Mouse (Mus musculus) MEL (cell line): ENCODE results near the gene Cd83. TPM values are rescaled to one million over a fixed set of nuclear protein-coding genes. Genes with fewer than 3 reads are reported as not detected.

Experiments used
- DNase-seq: peaks from one replicate; pipeline ENCODE4 v3.0.0; 2011; ENCODE audit warnings: low read depth, low spot score
- H3K27ac ChIP-seq: 2 replicates; pipeline ENCODE4 v1.5.1; 2012; ENCODE audit warnings: low read depth, mild to moderate bottlenecking, control low read depth, low read length, moderate library complexity; ENCODE audit not compliant: control insufficient read depth
- H3K27me3 ChIP-seq, 2 experiments: fragments of 150-350 bp in 1 of 2; sonication (generic) in 1 of 2; 2 replicates each; pipeline ENCODE4 v1.6.1; 2012; ENCODE audit warnings: low read length in 2 of 2, mild to moderate bottlenecking in 2 of 2, improper control_type of control experiment in 1 of 2, moderate library complexity in 1 of 2; ENCODE audit not compliant: insufficient read depth in 2 of 2, control insufficient read depth in 1 of 2
- H3K36me3 ChIP-seq, 2 experiments: 2 replicates each; pipeline ENCODE4 v1.6.1; 2012 to 2014; ENCODE audit warnings: low read length in 2 of 2, improper control_type of control experiment in 1 of 2, inconsistent platforms in 1 of 2, mild to moderate bottlenecking in 1 of 2; ENCODE audit not compliant: insufficient read depth in 2 of 2, control insufficient read depth in 1 of 2
- H3K4me1 ChIP-seq, 2 experiments: fragments of 150-350 bp in 1 of 2; sonication (generic) in 1 of 2; 2 replicates each; pipeline ENCODE4 v1.6.1; 2012; ENCODE audit warnings: low read length in 2 of 2, improper control_type of control experiment in 1 of 2, mild to moderate bottlenecking in 1 of 2; ENCODE audit not compliant: insufficient read depth in 2 of 2, control insufficient read depth in 1 of 2
- H3K4me3 ChIP-seq, 2 experiments: fragments of 150-350 bp in 1 of 2; sonication (generic) in 1 of 2; 2 replicates each; pipeline ENCODE4 v1.5.1; 2012; ENCODE audit warnings: low read depth in 2 of 2, low read length in 2 of 2, mild to moderate bottlenecking in 2 of 2, moderate library complexity in 2 of 2, control low read depth in 1 of 2, improper control_type of control experiment in 1 of 2; ENCODE audit not compliant: control insufficient read depth in 1 of 2, insufficient read depth in 1 of 2
- H3K79me2 ChIP-seq: 2 replicates; pipeline ENCODE4 v1.6.1; 2012; ENCODE audit warnings: mild to moderate bottlenecking, low read length, moderate library complexity; ENCODE audit not compliant: control insufficient read depth, poor library complexity, insufficient read depth
- H3K9ac ChIP-seq: 2 replicates; pipeline ENCODE4 v1.6.1; 2012; ENCODE audit warnings: low read depth, mild to moderate bottlenecking, control low read depth, low read length, moderate library complexity; ENCODE audit not compliant: control insufficient read depth, poor library complexity, severe bottlenecking
- H3K9me3 ChIP-seq: fragments of 150-350 bp; sonication (generic); replicated peaks from 2 replicates; pipeline ENCODE4 v1.6.1; 2012; ENCODE audit warnings: mild to moderate bottlenecking, low read length, improper control_type of control experiment, moderate library complexity; ENCODE audit not compliant: insufficient read depth
- BHLHE40 ChIP-seq: IDR thresholded peaks from 2 replicates; pipeline ENCODE4 v1.6.1; 2012; ENCODE audit warnings: low read depth, mild to moderate bottlenecking, inconsistent platforms, low read length, improper control_type of control experiment, borderline replicate concordance
- CTCF ChIP-seq, 3 experiments: IDR thresholded peaks in 2 of 3; conservative IDR thresholded peaks in 1 of 3; 2 replicates each; pipeline ENCODE4 v1.5.1; 2011 to 2012; ENCODE audit warnings: low read length in 3 of 3, low read depth in 2 of 3, mild to moderate bottlenecking in 2 of 3, improper control_type of control experiment in 1 of 3, inconsistent platforms in 1 of 3, mixed read lengths in 1 of 3, moderate library complexity in 1 of 3; ENCODE audit not compliant: control insufficient read depth in 1 of 3, insufficient read depth in 1 of 3, poor library complexity in 1 of 3, severe bottlenecking in 1 of 3
- EP300 ChIP-seq, 2 experiments: IDR thresholded peaks; 2 replicates each; pipeline ENCODE4 v1.6.1; 2011; ENCODE audit warnings: improper control_type of control experiment in 2 of 2, low read length in 2 of 2, low read depth in 1 of 2, mild to moderate bottlenecking in 1 of 2
- HCFC1 ChIP-seq: IDR thresholded peaks from 2 replicates; pipeline ENCODE4 v1.6.1; 2012; ENCODE audit warnings: low read depth, mild to moderate bottlenecking, inconsistent platforms, low read length, improper control_type of control experiment, moderate library complexity
- JUND ChIP-seq: IDR thresholded peaks from 2 replicates; pipeline ENCODE4 v1.6.1; 2011; ENCODE audit warnings: low read depth, mild to moderate bottlenecking, improper control_type of control experiment, low read length
- KAT2A ChIP-seq: conservative IDR thresholded peaks from 2 replicates; pipeline ENCODE4 v1.6.1; 2012; ENCODE audit warnings: low read depth, low read length, improper control_type of control experiment, inconsistent platforms
- MAX ChIP-seq: IDR thresholded peaks from 2 replicates; pipeline ENCODE4 v1.6.1; 2011; ENCODE audit warnings: low read length, improper control_type of control experiment
- MYB ChIP-seq: IDR thresholded peaks from 2 replicates; pipeline ENCODE4 v1.6.1; 2011; ENCODE audit warnings: mild to moderate bottlenecking, low read depth, low read length, improper control_type of control experiment
- MYC ChIP-seq: IDR thresholded peaks from 2 replicates; pipeline ENCODE4 v1.6.1; 2011; ENCODE audit warnings: low read depth, mild to moderate bottlenecking, low read length, improper control_type of control experiment, moderate library complexity
- NELFE ChIP-seq: IDR thresholded peaks from 2 replicates; pipeline ENCODE4 v1.6.1; 2011; ENCODE audit warnings: low read depth, low read length, improper control_type of control experiment
- POLR2A ChIP-seq, 2 experiments: IDR thresholded peaks; 2 replicates each; pipeline ENCODE4 v1.6.1; 2011 to 2012; ENCODE audit warnings: low read length in 2 of 2, mild to moderate bottlenecking in 2 of 2, control low read depth in 1 of 2, improper control_type of control experiment in 1 of 2, low read depth in 1 of 2, moderate library complexity in 1 of 2; ENCODE audit not compliant: control insufficient read depth in 1 of 2, insufficient read depth in 1 of 2, poor library complexity in 1 of 2
- POLR2AphosphoS5 ChIP-seq: IDR thresholded peaks from 2 replicates; pipeline ENCODE4 v1.6.1; 2012; ENCODE audit warnings: low read depth, borderline replicate concordance, mild to moderate bottlenecking, inconsistent platforms, low read length, moderate library complexity, mixed read lengths
- RAD21 ChIP-seq: IDR thresholded peaks from 2 replicates; pipeline ENCODE4 v1.6.1; 2011; ENCODE audit warnings: mild to moderate bottlenecking, low read depth, low read length, improper control_type of control experiment
- RCOR1 ChIP-seq: IDR thresholded peaks from 2 replicates; pipeline ENCODE4 v1.6.1; 2012; ENCODE audit warnings: low read depth, mild to moderate bottlenecking, inconsistent platforms, low read length, improper control_type of control experiment
- SMC3 ChIP-seq: IDR thresholded peaks from 2 replicates; pipeline ENCODE4 v1.6.1; 2011; ENCODE audit warnings: low read depth, low read length, improper control_type of control experiment
- TBP ChIP-seq: IDR thresholded peaks from 2 replicates; pipeline ENCODE4 v1.8.0; 2011; ENCODE audit warnings: low read depth, low read length, improper control_type of control experiment
- TCF12 ChIP-seq: IDR thresholded peaks from 2 replicates; pipeline ENCODE4 v1.6.1; 2014; ENCODE audit warnings: low read depth, mild to moderate bottlenecking, inconsistent platforms, low read length, improper control_type of control experiment, moderate library complexity
- UBTF ChIP-seq: IDR thresholded peaks from 2 replicates; pipeline ENCODE4 v1.6.1; 2012; ENCODE audit warnings: low read depth, mild to moderate bottlenecking, inconsistent platforms, low read length, improper control_type of control experiment, moderate library complexity, borderline replicate concordance; ENCODE audit not compliant: insufficient read depth
- ZC3H11A ChIP-seq: IDR thresholded peaks from 2 replicates; pipeline ENCODE4 v1.6.1; 2012; ENCODE audit warnings: low read depth, mild to moderate bottlenecking, inconsistent platforms, low read length, improper control_type of control experiment
- ZNF384 ChIP-seq: IDR thresholded peaks from 2 replicates; pipeline ENCODE4 v1.6.1; 2012; ENCODE audit warnings: low read depth, mild to moderate bottlenecking, inconsistent platforms, low read length, improper control_type of control experiment
- polyA plus RNA-seq, 2 experiments: library from polyadenylated mRNA; stranded (reverse) in 1 of 2; unstranded in 1 of 2; fragments of >175 nt in 1 of 2; fragments of >200 nt in 1 of 2; gene quantifications; 2 replicates each; pipeline versions ENCODE4 v1.2.1 to v1.2.4; 2012; ENCODE audit warnings: low replicate concordance in 2 of 2, low read depth in 1 of 2; ENCODE audit not compliant: insufficient read length in 2 of 2, insufficient read depth in 1 of 2, missing spikeins in 1 of 2
- total RNA-seq: library from RNA; depleted of rRNA; stranded (reverse); fragments of 300-350 nt; gene quantifications from 2 replicates; pipeline ENCODE4 v1.2.3, GENCODE M21; 2012

Gene Cd83
- total and polyA plus RNA-seq, 3 experiments, result not detected

DNA sequence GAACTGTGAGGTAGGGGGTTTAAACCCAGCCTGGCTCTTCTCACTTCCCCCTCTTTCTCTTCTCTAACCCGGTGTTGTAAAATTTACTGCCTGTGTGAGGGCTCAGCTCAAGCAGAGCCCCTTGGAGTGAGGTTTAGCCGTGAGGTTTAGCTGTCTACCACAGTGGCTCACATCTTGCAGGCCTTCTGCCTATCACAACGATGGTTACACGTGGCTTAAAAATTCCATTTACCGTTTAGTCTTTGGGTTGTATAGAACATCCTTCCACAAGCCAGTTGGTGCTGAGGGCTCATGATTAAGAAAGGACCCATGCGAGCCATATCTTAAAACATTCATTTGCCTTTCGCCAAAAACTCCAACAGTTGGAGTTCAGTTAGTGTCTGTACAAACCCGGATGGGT is 3.5 kb downstream of the Cd83 start:
- Histone ChIP-seq H3K27me3 (no peaks in the 10 kb centered on the region; a peak in 1 of 4 replicates), H3K79me2 (no peaks in the 10 kb centered on the region), H3K36me3 (no peaks in the 10 kb centered on the region), H3K9me3 (no peaks in the 10 kb centered on the region), H3K4me3 (no peak overlapping the region), H3K9ac (no peak overlapping the region), H3K4me1 (no peaks in the 10 kb centered on the region), H3K27ac (no peak overlapping the region)
- DNase-seq, result no peak
- TF ChIP-seq TBP, result no peak
- no peak for TF ChIP-seq CTCF (IDR thresholded peaks at IDR 0.05 in 2 of 3, conservative IDR thresholded peaks at IDR 0.05 in 1 of 3; ENCODE audit: control insufficient read depth in 1 of 3, insufficient read depth in 1 of 3, low read depth in 2 of 3, low read length in 3 of 3, poor library complexity in 1 of 3, severe bottlenecking in 1 of 3)
- no peak for TF ChIP-seq HCFC1
- no peak for TF ChIP-seq ZNF384
- TF ChIP-seq ZC3H11A, result no peak
- no peak for TF ChIP-seq RAD21

- no peak for DNase-seq
- Histone ChIP-seq H3K9ac (no peak overlapping the region), H3K4me3 (no peak overlapping the region), H3K27me3 (no peaks in the 10 kb centered on the region; a peak in 1 of 4 replicates), H3K27ac (no peak overlapping the region), H3K79me2 (no peaks in the 10 kb centered on the region), H3K36me3 (no peaks in the 10 kb centered on the region), H3K4me1 (no peaks in the 10 kb centered on the region), H3K9me3 (no peaks in the 10 kb centered on the region)
- TF ChIP-seq KAT2A (no peak), UBTF (no peak), RCOR1 (no peak), MYC (no peak), POLR2AphosphoS5 (no peak), TCF12 (no peak), ZNF384 (no peak), MYB (no peak), BHLHE40 (no peak), SMC3 (no peak), POLR2A (IDR thresholded peaks at IDR 0.05; ENCODE audit: control insufficient read depth in 1 of 2, insufficient read depth in 1 of 2, low read depth in 1 of 2, low read length in 2 of 2, poor library complexity in 1 of 2) (no peak), NELFE (no peak), MAX (no peak), EP300 (IDR thresholded peaks at IDR 0.05; ENCODE audit: low read depth in 1 of 2, low read length in 2 of 2) (no peak), CTCF (IDR thresholded peaks at IDR 0.05 in 2 of 3, conservative IDR thresholded peaks at IDR 0.05 in 1 of 3; ENCODE audit: control insufficient read depth in 1 of 3, insufficient read depth in 1 of 3, low read depth in 2 of 3, low read length in 3 of 3, poor library complexity in 1 of 3, severe bottlenecking in 1 of 3) (no peak), JUND (no peak)
These were observed 4.5 kb downstream of the Cd83 start for GRCm38 (mm10) chr13:43788983-43789645.
